Mouse (Mus musculus): ENCODE results near the gene Epas1. TPM values are rescaled to one million over a fixed set of nuclear protein-coding genes. Genes with fewer than 3 reads are reported as not detected.

Gene Epas1
- polyA plus RNA-seq, 1 experiment from 2014 or later = 8.1 TPM

GRCm38 (mm10) chr17:86802351-86802985, 49.0 kb downstream of the Epas1 start:
- WGBS = 44% methylated on average over 9 of the region's 9 CpGs
- ATAC-seq (replicated peaks; ENCODE audit: low FRiP score) (no peak), DNase-seq (ENCODE audit: low spot score) (no peak)
- no peak overlapping the region for H3K9ac ChIP-seq (ENCODE audit: low read depth, low read length)
- peaks cover 10% of the 10 kb centered on the region for H3K4me1 ChIP-seq (replicated peaks; ENCODE audit: control insufficient read depth, insufficient read depth, low read length)
- no peak overlapping the region; the same call in 1 of the 2 replicates for H3K27ac ChIP-seq (ENCODE audit: low read depth, low read length)
- H3K9me3 ChIP-seq (ENCODE audit: control insufficient read depth, low read length) = no peaks in the 10 kb centered on the region
- H3K27me3 ChIP-seq (replicated peaks; ENCODE audit: control insufficient read depth, insufficient read depth, low read length) = no peaks in the 10 kb centered on the region
- H3K4me2 ChIP-seq = no peak overlapping the region
- no peaks in the 10 kb centered on the region for H3K36me3 ChIP-seq (ENCODE audit: control insufficient read depth, insufficient read depth, low read length)
- H3K4me3 ChIP-seq (ENCODE audit: low read depth, low read length) = no peak overlapping the region

- Histone ChIP-seq H3K9ac (ENCODE audit: low read depth, low read length) (no peak overlapping the region), H3K9me3 (ENCODE audit: control insufficient read depth, low read length) (no peaks in the 10 kb centered on the region), H3K4me3 (ENCODE audit: low read depth, low read length) (no peak overlapping the region), H3K27ac (ENCODE audit: low read depth, low read length) (no peak overlapping the region), H3K27me3 (replicated peaks; ENCODE audit: control insufficient read depth, insufficient read depth, low read length) (no peaks in the 10 kb centered on the region), H3K4me2 (no peak overlapping the region), H3K36me3 (ENCODE audit: control insufficient read depth, insufficient read depth, low read length) (no peaks in the 10 kb centered on the region), H3K4me1 (replicated peaks; ENCODE audit: control insufficient read depth, insufficient read depth, low read length) (peaks cover 7% of the 10 kb centered on the region)
- DNase-seq (ENCODE audit: low spot score) (no peak), ATAC-seq (replicated peaks; ENCODE audit: low FRiP score) (no peak)
- WGBS = 74% methylated on average over 10 of the region's 10 CpGs
These were observed 49.6 kb downstream of the Epas1 start for GRCm38 (mm10) chr17:86803147-86803546.

- WGBS = 77% methylated on average over 5 of the region's 5 CpGs
- H3K27me3 ChIP-seq (replicated peaks; ENCODE audit: control insufficient read depth, insufficient read depth, low read length) = no peaks in the 10 kb centered on the region
- ATAC-seq (replicated peaks; ENCODE audit: low FRiP score) (no peak), DNase-seq (ENCODE audit: low spot score) (no peak)
- H3K36me3 ChIP-seq (ENCODE audit: control insufficient read depth, insufficient read depth, low read length) = no peaks in the 10 kb centered on the region
- no peaks in the 10 kb centered on the region for H3K9me3 ChIP-seq (ENCODE audit: control insufficient read depth, low read length)
- H3K27ac ChIP-seq (ENCODE audit: low read depth, low read length) = no peak overlapping the region
- H3K4me1 ChIP-seq (replicated peaks; ENCODE audit: control insufficient read depth, insufficient read depth, low read length) = peaks cover 4% of the 10 kb centered on the region; the same call in 1 of the 2 replicates
- no peak overlapping the region for H3K9ac ChIP-seq (ENCODE audit: low read depth, low read length)
- H3K4me2 ChIP-seq = no peak overlapping the region
- H3K4me3 ChIP-seq (ENCODE audit: low read depth, low read length) = no peak overlapping the region
These were observed 50.2 kb downstream of the Epas1 start for GRCm38 (mm10) chr17:86803653-86804052.

GRCm38 (mm10) chr17:86812029-86812428, 58.5 kb downstream of the Epas1 start:
- 5% methylated on average over 4 of the region's 4 CpGs for WGBS
- H3K4me1 ChIP-seq (replicated peaks; ENCODE audit: control insufficient read depth, insufficient read depth, low read length) = peaks cover 7% of the 10 kb centered on the region
- no peak overlapping the region for H3K27ac ChIP-seq (ENCODE audit: low read depth, low read length)
- ATAC-seq (replicated peaks; ENCODE audit: low FRiP score) (no peak), DNase-seq (ENCODE audit: low spot score) (no peak)
- H3K9ac ChIP-seq (ENCODE audit: low read depth, low read length) = no peak overlapping the region
- H3K4me2 ChIP-seq = no peak overlapping the region
- H3K9me3 ChIP-seq (ENCODE audit: control insufficient read depth, low read length) = no peaks in the 10 kb centered on the region
- no peak overlapping the region for H3K4me3 ChIP-seq (ENCODE audit: low read depth, low read length)
- H3K27me3 ChIP-seq (replicated peaks; ENCODE audit: control insufficient read depth, insufficient read depth, low read length) = no peaks in the 10 kb centered on the region
- no peaks in the 10 kb centered on the region for H3K36me3 ChIP-seq (ENCODE audit: control insufficient read depth, insufficient read depth, low read length)

- H3K4me2 ChIP-seq = no peak overlapping the region
- DNase-seq (ENCODE audit: low spot score) (peak; percentile 62), ATAC-seq (replicated peaks; ENCODE audit: low FRiP score) (peak; percentile 77)
These were observed 60.8 kb downstream of the Epas1 start for GRCm38 (mm10) chr17:86814320-86814719.

GRCm38 (mm10) chr17:86815016-86815865, 61.7 kb downstream of the Epas1 start:
- Histone ChIP-seq H3K9ac (ENCODE audit: low read depth, low read length) (no peak overlapping the region), H3K9me3 (ENCODE audit: control insufficient read depth, low read length) (no peaks in the 10 kb centered on the region), H3K4me1 (replicated peaks; ENCODE audit: control insufficient read depth, insufficient read depth, low read length) (peaks cover 7% of the 10 kb centered on the region), H3K4me3 (ENCODE audit: low read depth, low read length) (no peak overlapping the region), H3K27me3 (replicated peaks; ENCODE audit: control insufficient read depth, insufficient read depth, low read length) (no peaks in the 10 kb centered on the region), H3K27ac (ENCODE audit: low read depth, low read length) (no peak overlapping the region), H3K4me2 (no peak overlapping the region), H3K36me3 (ENCODE audit: control insufficient read depth, insufficient read depth, low read length) (no peaks in the 10 kb centered on the region)
- 62% methylated on average over 24 of the region's 24 CpGs for WGBS
- no peak for DNase-seq (ENCODE audit: low spot score)
- no peak for ATAC-seq (replicated peaks; ENCODE audit: low FRiP score)

More at GRCm38 (mm10) chr17:86814320-86814719, 60.8 kb downstream of the Epas1 start:
- 12% methylated on average over 1 of the region's 1 CpGs for WGBS
- Histone ChIP-seq H3K27me3 (replicated peaks; ENCODE audit: control insufficient read depth, insufficient read depth, low read length) (no peaks in the 10 kb centered on the region), H3K9me3 (ENCODE audit: control insufficient read depth, low read length) (no peaks in the 10 kb centered on the region), H3K9ac (ENCODE audit: low read depth, low read length) (no peak overlapping the region), H3K4me1 (replicated peaks; ENCODE audit: control insufficient read depth, insufficient read depth, low read length) (peaks cover 7% of the 10 kb centered on the region), H3K36me3 (ENCODE audit: control insufficient read depth, insufficient read depth, low read length) (no peaks in the 10 kb centered on the region), H3K4me3 (ENCODE audit: low read depth, low read length) (no peak overlapping the region), H3K27ac (ENCODE audit: low read depth, low read length) (peak overlapping the region; percentile 19; the same call in 1 of the 2 replicates)

- Histone ChIP-seq H3K4me1 (replicated peaks; ENCODE audit: control insufficient read depth, insufficient read depth, low read length) (no peaks in the 10 kb centered on the region), H3K27ac (ENCODE audit: low read depth, low read length) (no peak overlapping the region), H3K4me2 (no peak overlapping the region), H3K9me3 (ENCODE audit: control insufficient read depth, low read length) (no peaks in the 10 kb centered on the region), H3K27me3 (replicated peaks; ENCODE audit: control insufficient read depth, insufficient read depth, low read length) (no peaks in the 10 kb centered on the region), H3K4me3 (ENCODE audit: low read depth, low read length) (no peak overlapping the region), H3K36me3 (ENCODE audit: control insufficient read depth, insufficient read depth, low read length) (no peaks in the 10 kb centered on the region), H3K9ac (ENCODE audit: low read depth, low read length) (no peak overlapping the region)
- DNase-seq (ENCODE audit: low spot score) = no peak
- no peak for ATAC-seq (replicated peaks; ENCODE audit: low FRiP score)
- WGBS = 70% methylated on average over 8 of the region's 8 CpGs
These were observed 68.7 kb downstream of the Epas1 start for GRCm38 (mm10) chr17:86822017-86822737.

GRCm38 (mm10) chr17:86824502-86825162, 71.1 kb downstream of the Epas1 start:
- DNase-seq (ENCODE audit: low spot score) (no peak), ATAC-seq (replicated peaks; ENCODE audit: low FRiP score) (no peak)
- 57% methylated on average over 18 of the region's 18 CpGs for WGBS
- H3K4me3 ChIP-seq (ENCODE audit: low read depth, low read length) = no peak overlapping the region
- H3K9ac ChIP-seq (ENCODE audit: low read depth, low read length) = no peak overlapping the region
- H3K4me1 ChIP-seq (replicated peaks; ENCODE audit: control insufficient read depth, insufficient read depth, low read length) = no peaks in the 10 kb centered on the region
- no peak overlapping the region for H3K27ac ChIP-seq (ENCODE audit: low read depth, low read length)
- H3K36me3 ChIP-seq (ENCODE audit: control insufficient read depth, insufficient read depth, low read length) = no peaks in the 10 kb centered on the region
- no peak overlapping the region for H3K4me2 ChIP-seq
- no peaks in the 10 kb centered on the region for H3K9me3 ChIP-seq (ENCODE audit: control insufficient read depth, low read length)
- no peaks in the 10 kb centered on the region for H3K27me3 ChIP-seq (replicated peaks; ENCODE audit: control insufficient read depth, insufficient read depth, low read length)

All from liver, embryonic 11.5 days (tissue).